23 mouse cellular contexts compared by ENCODE assay signal in genomic region chr11:99145765-99146164, GRCm38 (mm10). TPM values are rescaled to one million over a fixed set of nuclear protein-coding genes. Genes with fewer than 3 reads are reported as not detected.
DNase-seq lines count a peak whose midpoint lies in the region; TF ChIP-seq lines count a peak whose summit lies in the region.
"Had no signal": no experiment of that assay in that cellular context is flagged by ENCODE, and none has a peak within 500 bp of the region (broad histone marks: within the 10 kb centered on the region; RNA-seq: fewer than 3 reads in every experiment).

No protein-coding gene starts in this region.

- WGBS in spleen, adult 2 months: 82% methylated on average over 16 of the region's 16 CpGs

- no peak overlapping the region for H3K4me3 ChIP-seq in spleen, adult 2 months (ENCODE audit: extremely low read depth, insufficient read depth, insufficient read length)
- H3K4me3 ChIP-seq in CH12.LX (replicated peaks in 1 of 3; ENCODE audit: low read depth in 2 of 3, low read length in 2 of 3, poor library complexity in 1 of 3): no peak overlapping the region
- H3K4me3 ChIP-seq: embryonic facial prominence, embryonic 12.5 days; left cerebral cortex, adult 2 months had no signal

- TF ChIP-seq EP300 in CH12.LX (IDR thresholded peaks at IDR 0.05; ENCODE audit: low read length): no peak

- H3K27ac ChIP-seq in spleen, adult 2 months (ENCODE audit: insufficient read depth, low read length): peak overlapping the region; percentile 80
- no peak overlapping the region for H3K27ac ChIP-seq in CH12.LX (ENCODE audit: insufficient read depth, low read depth)
- H3K27ac ChIP-seq: left cerebral cortex, adult 2 months had no signal

- dilution Hi-C loops in CH12.LX (cut with MboI; ENCODE audit: extremely low pct_ligation_motif_present, extremely low pct_unique_long_range_greater_than_20kb, low sequenced_read_pairs): no loop called here

- peaks cover 27% of the 10 kb centered on the region for H3K79me2 ChIP-seq in CH12.LX (replicated peaks; ENCODE audit: control insufficient read depth, extremely low read depth, insufficient read depth, poor library complexity, severe bottlenecking)

- no peak for TF ChIP-seq POLR2A in spleen, adult 2 months (IDR thresholded peaks at IDR 0.05; ENCODE audit: low read depth, low read length)
- 0 out of 2 replicates have a peak, but pooled peaks have one; percentile 24 for TF ChIP-seq POLR2A in CH12.LX (IDR thresholded peaks at IDR 0.05; ENCODE audit: low read depth, low read length)

- H3K9me3 ChIP-seq in CH12.LX (replicated peaks; ENCODE audit: low read length): no peaks in the 10 kb centered on the region
- H3K9me3 ChIP-seq: embryonic facial prominence, embryonic 12.5 days had no signal

- no peaks in the 10 kb centered on the region for H3K27me3 ChIP-seq in spleen, adult 2 months (ENCODE audit: control insufficient read depth, insufficient read depth, low read length)
- H3K27me3 ChIP-seq in CH12.LX (replicated peaks): no peaks in the 10 kb centered on the region
- H3K27me3 ChIP-seq: embryonic facial prominence, embryonic 12.5 days had no signal

- no peak for TF ChIP-seq RAD21 in CH12.LX (IDR thresholded peaks at IDR 0.05; ENCODE audit: low read depth, low read length)

- peaks cover 46% of the 10 kb centered on the region for H3K36me3 ChIP-seq in spleen, adult 2 months (ENCODE audit: control insufficient read depth, insufficient read depth, low read length)
- peaks cover 63 to 82% of the 10 kb centered on the region in 2 experiments for H3K36me3 ChIP-seq in CH12.LX (replicated peaks in 1 of 2; ENCODE audit: control insufficient read depth in 1 of 2, insufficient read depth in 1 of 2, low read length in 1 of 2)
- H3K36me3 ChIP-seq: embryonic facial prominence, embryonic 12.5 days had no signal

- H3K9ac ChIP-seq in CH12.LX (ENCODE audit: insufficient read depth, low read depth): no peak overlapping the region
- H3K9ac ChIP-seq: embryonic facial prominence, embryonic 12.5 days had no signal

- peaks cover 57% of the 10 kb centered on the region for H3K4me1 ChIP-seq in spleen, adult 2 months (ENCODE audit: control insufficient read depth, insufficient read depth, insufficient read length)
- peaks cover 27 to 77% of the 10 kb centered on the region in 2 experiments for H3K4me1 ChIP-seq in CH12.LX (ENCODE audit: control insufficient read depth in 1 of 2, insufficient read depth in 2 of 2)

- TF ChIP-seq CTCF in spleen, adult 2 months (IDR thresholded peaks at IDR 0.05; ENCODE audit: extremely low read depth, insufficient read depth, insufficient read length, insufficient replicate concordance): no peak
- no peak for TF ChIP-seq CTCF in CH12.LX (conservative IDR thresholded peaks at IDR 0.05 in 1 of 2, IDR thresholded peaks at IDR 0.05 in 1 of 2; ENCODE audit: low read depth in 2 of 2, low read length in 2 of 2)

- in situ Hi-C loops in CH12.LX (cut with MboI; ENCODE audit: low pct_ligation_motif_present, low pct_unique_long_range_greater_than_20kb, low sequenced_read_pairs): no loop called here

- no peak for DNase-seq in spleen, adult 2 months (ENCODE audit: low read depth in 1 of 2, low spot score in 2 of 2)
- no peak for DNase-seq in spleen, adult 18-20 months
- DNase-seq in CH12.LX (ENCODE audit: extremely low read depth): no peak
- peak; percentile 47 for DNase-seq in induced T-regulatory cell, adult 2 months (ENCODE audit: low read depth)
- DNase-seq in cerebellum, postnatal 36 days: no peak
- DNase-seq in ovary, postnatal 10 days (ENCODE audit: low spot score): no peak
- DNase-seq in Muller cell, postnatal 12 days (ENCODE audit: inconsistent ontology term): no peak
- DNase-seq: cerebellum, adult 8-10 months; heart, postnatal 4 days; kidney, adult 8-10 months; kidney, postnatal 25 days; layer of hippocampus, adult 9-11 months; left cerebral cortex, postnatal 4 days; right cerebral cortex, postnatal 4 days; thymus, adult 18-20 months had no signal

- H3K4me2 ChIP-seq in CH12.LX (ENCODE audit: insufficient read depth, low read depth, poor library complexity, severe bottlenecking): no peak overlapping the region
- H3K4me2 ChIP-seq: embryonic facial prominence, embryonic 12.5 days; liver, embryonic 11.5 days had no signal

TF ChIP-seq in CH12.LX, 34 proteins besides CTCF, POLR2A, EP300 and RAD21:
- TF ChIP-seq MAZ (IDR thresholded peaks at IDR 0.05; ENCODE audit: low read depth, low read length): no peak

RNA-seq across cellular contexts. Expression of gene Ccr7, which starts 9.1 kb away (rescaled TPM):
- 135 and 194 TPM in 2 replicates for polyA plus RNA-seq in spleen, adult 2 months (2012; rRNA removed)
- total RNA-seq in CH12.LX (2012; rRNA removed) (170 and 241 TPM in 2 replicates), CH12.LX (2014; rRNA removed) (178 and 203 TPM in 2 replicates)
- 306 and 316 TPM in 2 replicates for polyA plus RNA-seq in CH12.LX (2012; ENCODE audit: insufficient read length, low read depth)
- total RNA-seq: gastrocnemius, adult 8-10 months; granulocyte monocyte progenitor cell, adult 5-6 weeks; left cerebral cortex, adult 2 months; left cerebral cortex, postnatal 4 days; megakaryocyte-erythroid progenitor cell, adult 5-6 weeks had no signal
- polyA plus RNA-seq: hindbrain, embryonic 16.5 days had no signal

RNA-seq across cellular contexts. Expression of gene Tns4, which starts 56.7 kb away (rescaled TPM):
- 1.3 and 2.2 TPM in 2 replicates for polyA plus RNA-seq in spleen, adult 2 months (2012; rRNA removed)
- 0.04 and 0.13 TPM in 2 replicates for total RNA-seq in CH12.LX (2012; rRNA removed)
- total RNA-seq in CH12.LX (2014; rRNA removed): not detected in 2 replicates
- 0.11 TPM in 1 of 2 replicates, not detected in the other for polyA plus RNA-seq in CH12.LX (2012; ENCODE audit: insufficient read length, low read depth)
- total RNA-seq: gastrocnemius, adult 8-10 months; left cerebral cortex, postnatal 4 days; megakaryocyte-erythroid progenitor cell, adult 5-6 weeks; MEL had no signal
- polyA plus RNA-seq: liver, embryonic 11.5 days had no signal
